Mouse (Mus musculus): ENCODE data around the gene Large1. TPM values are rescaled to one million over a fixed set of nuclear protein-coding genes. Genes with fewer than 3 reads are reported as not detected.

The Large1 gene
- polyA plus RNA-seq, 1 experiment from 2014 or later = 8.2 TPM

- Histone ChIP-seq H3K4me3 (no peak overlapping the region), H3K36me3 (no peaks in the 10 kb centered on the region), H3K27ac (ENCODE audit: poor library complexity, severe bottlenecking) (no peak overlapping the region), H3K27me3 (replicated peaks) (no peaks in the 10 kb centered on the region), H3K4me2 (no peak overlapping the region), H3K9ac (no peak overlapping the region), H3K9me3 (replicated peaks) (no peaks in the 10 kb centered on the region), H3K4me1 (replicated peaks) (no peaks in the 10 kb centered on the region)
- ATAC-seq (ENCODE audit: insufficient number of reproducible peaks, low FRiP score) = no peak
- WGBS = 91% methylated on average over 6 of the region's 6 CpGs
These were observed 451.7 kb downstream of the Large1 start for GRCm38 (mm10) chr8:72901591-72901990.

- Histone ChIP-seq H3K4me2 (no peak overlapping the region), H3K9ac (no peak overlapping the region), H3K9me3 (replicated peaks) (no peaks in the 10 kb centered on the region), H3K27ac (ENCODE audit: poor library complexity, severe bottlenecking) (no peak overlapping the region), H3K27me3 (replicated peaks) (no peaks in the 10 kb centered on the region), H3K4me1 (replicated peaks) (no peaks in the 10 kb centered on the region), H3K4me3 (no peak overlapping the region), H3K36me3 (no peaks in the 10 kb centered on the region)
- WGBS = 78% methylated on average over 3 of the region's 3 CpGs
- ATAC-seq (ENCODE audit: insufficient number of reproducible peaks, low FRiP score) = no peak
These were observed 454.0 kb downstream of the Large1 start for GRCm38 (mm10) chr8:72899321-72899720.

DNA sequence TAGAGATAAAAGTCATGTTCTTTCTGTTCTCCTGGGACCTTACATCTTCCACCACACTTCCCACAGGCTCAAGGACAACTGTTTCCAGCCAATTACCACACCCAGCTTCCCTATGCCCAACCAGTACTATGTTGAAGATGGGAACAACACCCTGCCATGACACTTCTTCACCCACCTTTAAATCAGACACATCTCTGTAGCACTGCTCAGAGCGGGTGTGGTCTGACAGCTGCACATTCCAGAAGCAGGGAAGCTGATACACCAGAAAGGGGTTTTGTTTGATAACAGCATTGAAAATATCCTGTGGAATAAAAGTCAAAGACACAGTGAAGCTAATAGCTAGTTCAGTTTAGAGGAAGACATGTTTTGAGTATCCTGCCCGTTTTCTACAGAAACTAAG lies 470.3 kb downstream of the Large1 start:
- no peak overlapping the region for H3K9ac ChIP-seq
- H3K27me3 ChIP-seq (replicated peaks) = no peaks in the 10 kb centered on the region
- ATAC-seq (ENCODE audit: insufficient number of reproducible peaks, low FRiP score) = no peak
- H3K9me3 ChIP-seq (replicated peaks) = no peaks in the 10 kb centered on the region
- no peak overlapping the region for H3K27ac ChIP-seq (ENCODE audit: poor library complexity, severe bottlenecking)
- peaks cover 15% of the 10 kb centered on the region for H3K36me3 ChIP-seq
- WGBS = 79% methylated on average over 2 of the region's 2 CpGs
- no peaks in the 10 kb centered on the region for H3K4me1 ChIP-seq (replicated peaks)
- no peak overlapping the region for H3K4me3 ChIP-seq
- H3K4me2 ChIP-seq = no peak overlapping the region

DNA sequence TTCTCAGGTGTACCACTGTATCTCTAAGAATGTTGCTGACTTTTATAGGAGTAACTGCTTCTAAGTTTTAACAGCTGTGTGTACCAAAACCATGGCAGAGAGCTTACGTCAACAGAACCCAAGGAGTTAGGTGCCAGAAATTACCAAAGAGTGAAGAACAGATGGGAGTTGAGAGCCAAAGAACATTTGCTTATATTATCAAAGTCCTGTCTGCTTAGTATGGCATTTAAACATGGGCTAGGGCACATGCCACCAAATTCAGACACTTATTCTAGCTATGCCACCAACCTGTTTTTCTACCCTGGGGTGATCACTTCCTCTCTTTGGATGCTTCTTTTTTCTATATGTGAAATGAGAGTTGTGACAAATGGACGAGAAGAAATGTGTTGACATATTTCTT lies 479.9 kb downstream of the Large1 start:
- ATAC-seq (ENCODE audit: insufficient number of reproducible peaks, low FRiP score) = no peak
- no peaks in the 10 kb centered on the region for H3K27me3 ChIP-seq (replicated peaks)
- 87% methylated on average over 2 of the region's 2 CpGs for WGBS
- H3K27ac ChIP-seq (ENCODE audit: poor library complexity, severe bottlenecking) = no peak overlapping the region
- H3K4me3 ChIP-seq = no peak overlapping the region
- no peaks in the 10 kb centered on the region for H3K4me1 ChIP-seq (replicated peaks)
- no peak overlapping the region for H3K4me2 ChIP-seq
- H3K9ac ChIP-seq = no peak overlapping the region
- H3K9me3 ChIP-seq (replicated peaks) = peaks cover 7% of the 10 kb centered on the region; the same call in 1 of the 2 replicates
- H3K36me3 ChIP-seq = peaks cover 6% of the 10 kb centered on the region; the same call in 1 of the 2 replicates

DNA sequence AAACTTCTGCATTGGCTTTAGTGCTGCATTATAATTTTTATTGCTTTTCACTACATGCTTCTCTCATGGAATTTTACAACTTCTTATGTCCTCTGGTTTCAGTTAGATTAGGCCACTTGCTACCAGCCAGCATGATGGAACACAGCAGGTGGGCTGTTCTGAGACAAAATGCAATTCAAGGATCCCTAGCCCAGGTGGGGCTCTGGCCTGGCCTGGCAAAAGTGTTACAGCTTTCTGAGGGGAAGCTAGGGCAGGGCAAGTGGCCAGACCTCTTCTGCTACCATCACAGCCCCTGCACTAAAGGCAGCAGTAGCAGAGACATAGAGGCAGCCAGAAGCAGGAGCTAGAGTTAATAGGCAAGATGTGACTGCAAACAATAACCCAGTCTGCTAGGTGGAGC lies 506.5 kb downstream of the Large1 start:
- no peak for ATAC-seq (ENCODE audit: insufficient number of reproducible peaks, low FRiP score)
- no peak overlapping the region for H3K4me3 ChIP-seq
- no peaks in the 10 kb centered on the region for H3K4me1 ChIP-seq (replicated peaks)
- H3K27me3 ChIP-seq (replicated peaks) = no peaks in the 10 kb centered on the region
- peaks cover 12% of the 10 kb centered on the region for H3K36me3 ChIP-seq
- no peaks in the 10 kb centered on the region for H3K9me3 ChIP-seq (replicated peaks)
- no peak overlapping the region for H3K4me2 ChIP-seq
- no peak overlapping the region for H3K9ac ChIP-seq
- no peak overlapping the region for H3K27ac ChIP-seq (ENCODE audit: poor library complexity, severe bottlenecking)

DNA sequence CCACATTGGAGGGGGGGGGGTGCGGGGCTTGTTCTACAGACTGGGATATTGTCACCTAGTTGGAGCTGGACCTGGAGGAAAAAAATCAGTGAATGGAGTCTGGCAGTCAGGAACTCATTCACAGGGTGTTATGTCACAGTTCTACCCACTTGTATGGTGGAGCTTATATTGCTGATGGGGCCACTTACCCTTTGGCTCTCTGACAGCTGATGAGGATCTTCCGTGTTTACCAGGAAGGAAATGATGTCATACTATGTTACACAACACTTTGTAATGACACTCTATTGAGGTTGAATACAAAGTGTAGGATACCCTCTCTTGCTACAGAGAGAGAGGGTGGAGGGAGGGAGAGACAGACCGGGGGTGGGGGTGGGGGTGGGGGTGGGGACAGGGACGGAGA lies 517.5 kb downstream of the Large1 start:
- ATAC-seq (ENCODE audit: insufficient number of reproducible peaks, low FRiP score) = no peak
- Histone ChIP-seq H3K27me3 (replicated peaks) (no peaks in the 10 kb centered on the region), H3K36me3 (no peaks in the 10 kb centered on the region), H3K27ac (ENCODE audit: poor library complexity, severe bottlenecking) (no peak overlapping the region), H3K9me3 (replicated peaks) (no peaks in the 10 kb centered on the region), H3K9ac (no peak overlapping the region), H3K4me1 (replicated peaks) (0 out of 2 replicates have a peak, but pooled peaks cover 5% of the 10 kb centered on the region), H3K4me3 (no peak overlapping the region), H3K4me2 (no peak overlapping the region)
- WGBS = 72% methylated on average over 4 of the region's 4 CpGs

DNA sequence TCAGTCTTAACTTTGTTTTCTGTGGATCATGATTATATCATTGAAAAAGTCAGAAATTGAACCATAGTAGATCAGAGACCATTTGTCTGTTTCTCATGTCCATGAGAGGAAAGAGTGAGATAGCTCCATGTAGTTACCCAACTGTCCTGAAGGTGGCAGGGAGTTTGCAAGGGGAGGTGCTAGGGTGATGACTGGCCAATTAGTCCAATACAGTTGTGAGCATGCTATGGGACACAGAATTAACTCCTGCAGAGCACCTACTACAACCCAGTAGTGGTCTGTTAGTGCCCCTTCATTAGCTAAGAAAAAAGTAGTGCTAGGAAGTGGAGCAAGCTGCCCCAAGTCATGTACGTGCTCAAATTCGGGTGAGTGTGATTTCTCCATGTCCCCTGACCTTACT lies 520.2 kb downstream of the Large1 start:
- Histone ChIP-seq H3K36me3 (no peaks in the 10 kb centered on the region), H3K4me1 (replicated peaks) (0 out of 2 replicates have a peak, but pooled peaks cover 5% of the 10 kb centered on the region), H3K9me3 (replicated peaks) (no peaks in the 10 kb centered on the region), H3K4me3 (no peak overlapping the region), H3K27me3 (replicated peaks) (no peaks in the 10 kb centered on the region), H3K27ac (ENCODE audit: poor library complexity, severe bottlenecking) (no peak overlapping the region), H3K9ac (no peak overlapping the region), H3K4me2 (no peak overlapping the region)
- no peak for ATAC-seq (ENCODE audit: insufficient number of reproducible peaks, low FRiP score)
- WGBS = 77% methylated on average over 2 of the region's 2 CpGs

DNA sequence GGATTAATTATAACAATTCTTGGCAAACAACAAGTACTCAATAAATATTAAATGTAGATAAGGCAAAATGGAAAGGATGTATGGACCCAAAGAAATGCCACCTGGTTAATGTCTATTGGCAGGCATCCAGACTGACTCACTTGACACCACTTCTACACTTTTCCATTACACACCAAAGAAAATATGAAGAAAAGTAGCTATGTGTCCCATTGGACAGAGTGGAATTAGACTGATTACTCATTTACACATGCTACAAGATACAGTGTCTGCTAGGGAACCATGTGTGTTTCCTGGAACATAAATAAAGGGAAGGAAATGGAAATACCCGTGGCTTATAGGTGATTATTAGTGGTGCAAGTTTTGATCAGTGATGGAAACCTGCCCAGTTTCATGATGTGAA lies 521.0 kb downstream of the Large1 start:
- no peak for ATAC-seq (ENCODE audit: insufficient number of reproducible peaks, low FRiP score)
- no peak overlapping the region for H3K4me3 ChIP-seq
- no peaks in the 10 kb centered on the region for H3K27me3 ChIP-seq (replicated peaks)
- no peak overlapping the region for H3K9ac ChIP-seq
- 0 out of 2 replicates have a peak, but pooled peaks cover 5% of the 10 kb centered on the region for H3K4me1 ChIP-seq (replicated peaks)
- H3K9me3 ChIP-seq (replicated peaks) = no peaks in the 10 kb centered on the region
- WGBS = 51% methylated on average over 1 of the region's 1 CpGs
- H3K27ac ChIP-seq (ENCODE audit: poor library complexity, severe bottlenecking) = no peak overlapping the region
- no peak overlapping the region for H3K4me2 ChIP-seq
- H3K36me3 ChIP-seq = no peaks in the 10 kb centered on the region

DNA sequence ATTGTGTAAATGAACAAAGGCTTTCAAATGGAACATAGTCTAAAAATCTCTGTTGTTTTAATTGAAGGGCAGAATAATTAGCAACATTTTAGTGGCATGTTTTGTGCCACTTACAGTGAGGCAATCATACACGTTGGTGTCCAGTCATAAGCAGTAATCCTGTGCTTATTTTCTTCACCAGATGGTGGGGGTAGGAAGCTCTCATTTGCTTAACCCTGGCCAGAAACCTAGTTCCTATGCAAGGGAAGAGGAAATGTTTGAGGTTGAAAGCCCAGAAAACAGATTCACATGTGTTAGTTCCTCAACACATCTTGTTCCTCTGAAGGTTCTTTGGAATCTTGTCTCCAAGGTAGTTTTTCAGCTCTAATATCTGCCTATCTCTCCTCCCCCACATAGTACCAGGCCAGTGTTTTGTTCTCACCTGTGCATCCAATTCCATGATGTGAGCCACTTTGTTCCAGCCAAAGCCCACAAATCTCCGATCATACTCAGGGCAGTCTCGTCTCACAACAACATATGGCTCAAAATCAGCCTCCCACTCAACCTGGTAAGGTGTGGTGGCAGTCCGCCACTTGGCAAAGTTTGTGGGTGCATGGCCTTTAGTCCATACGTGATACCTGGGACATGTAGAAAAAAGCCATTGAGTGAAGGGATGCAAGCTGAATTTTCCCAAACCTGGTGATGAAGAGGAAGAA lies 535.5 kb downstream of the Large1 start:
- no peak for ATAC-seq (ENCODE audit: insufficient number of reproducible peaks, low FRiP score)

GRCm38 (mm10) chr8:72816679-72817078 lies 536.7 kb downstream of the Large1 start:
- Histone ChIP-seq H3K9ac (no peak overlapping the region), H3K36me3 (peaks cover 19% of the 10 kb centered on the region), H3K4me2 (no peak overlapping the region), H3K4me3 (no peak overlapping the region), H3K4me1 (replicated peaks) (no peaks in the 10 kb centered on the region), H3K27me3 (replicated peaks) (no peaks in the 10 kb centered on the region), H3K27ac (ENCODE audit: poor library complexity, severe bottlenecking) (no peak overlapping the region), H3K9me3 (replicated peaks) (no peaks in the 10 kb centered on the region)
- no peak for ATAC-seq (ENCODE audit: insufficient number of reproducible peaks, low FRiP score)

More for the DNA sequence above, 535.5 kb downstream of the Large1 start:
- Histone ChIP-seq H3K4me2 (no peak overlapping the region), H3K27me3 (replicated peaks) (no peaks in the 10 kb centered on the region), H3K27ac (ENCODE audit: poor library complexity, severe bottlenecking) (no peak overlapping the region), H3K36me3 (peaks cover 19% of the 10 kb centered on the region), H3K9ac (no peak overlapping the region), H3K4me3 (no peak overlapping the region), H3K4me1 (replicated peaks) (no peaks in the 10 kb centered on the region), H3K9me3 (replicated peaks) (no peaks in the 10 kb centered on the region)
- WGBS = 80% methylated on average over 5 of the region's 5 CpGs

DNA sequence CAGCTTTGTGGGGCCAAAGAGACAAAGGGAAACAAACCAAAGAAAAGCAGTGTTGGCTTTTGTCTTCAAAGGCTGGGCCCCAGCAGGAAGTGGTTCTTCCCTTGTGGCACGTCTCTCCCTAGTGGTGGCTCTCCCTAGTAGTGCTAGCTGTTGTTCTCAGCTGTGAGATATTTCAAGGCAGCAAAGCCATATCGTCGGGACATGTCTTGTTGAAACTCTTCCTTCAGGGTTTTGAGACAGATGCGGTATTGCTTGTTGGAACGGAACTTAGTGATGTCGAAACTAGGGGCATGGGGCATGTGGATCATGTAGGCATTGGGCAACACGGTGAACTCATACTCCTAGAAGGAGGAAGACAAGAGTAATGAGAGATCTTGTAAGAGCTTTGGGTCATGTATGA lies 537.7 kb downstream of the Large1 start:
- Histone ChIP-seq H3K4me1 (replicated peaks) (no peaks in the 10 kb centered on the region), H3K4me2 (no peak overlapping the region), H3K27ac (ENCODE audit: poor library complexity, severe bottlenecking) (no peak overlapping the region), H3K9me3 (replicated peaks) (no peaks in the 10 kb centered on the region), H3K36me3 (peaks cover 19% of the 10 kb centered on the region), H3K27me3 (replicated peaks) (no peaks in the 10 kb centered on the region), H3K9ac (no peak overlapping the region), H3K4me3 (no peak overlapping the region)
- 77% methylated on average over 7 of the region's 7 CpGs for WGBS
- no peak for ATAC-seq (ENCODE audit: insufficient number of reproducible peaks, low FRiP score)

DNA sequence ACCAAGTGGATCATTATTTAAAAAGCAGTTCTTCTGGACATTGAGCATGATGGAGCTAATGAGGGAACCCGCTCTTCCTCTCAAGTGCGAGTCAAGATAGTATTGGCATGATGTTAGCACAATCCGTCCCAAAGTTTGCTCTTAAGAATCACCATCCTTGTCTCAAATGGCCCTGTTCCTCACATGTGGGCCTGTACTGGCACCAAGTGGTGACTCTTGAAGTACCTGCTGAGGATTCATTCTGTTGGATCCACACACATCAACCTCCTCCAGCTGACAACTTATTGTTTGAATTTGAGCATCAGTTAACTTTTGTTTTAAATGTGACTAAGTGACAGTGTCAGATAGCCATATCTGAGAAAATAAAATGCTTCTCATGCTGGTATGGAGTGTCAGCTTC lies 540.6 kb downstream of the Large1 start:
- peaks cover 16% of the 10 kb centered on the region for H3K36me3 ChIP-seq
- H3K4me2 ChIP-seq = no peak overlapping the region
- no peaks in the 10 kb centered on the region for H3K27me3 ChIP-seq (replicated peaks)
- WGBS = 88% methylated on average over 3 of the region's 3 CpGs
- no peak overlapping the region for H3K9ac ChIP-seq
- 0 out of 2 replicates have a peak, but pooled peaks cover 3% of the 10 kb centered on the region for H3K9me3 ChIP-seq (replicated peaks)
- H3K4me1 ChIP-seq (replicated peaks) = no peaks in the 10 kb centered on the region
- no peak for ATAC-seq (ENCODE audit: insufficient number of reproducible peaks, low FRiP score)
- no peak overlapping the region for H3K27ac ChIP-seq (ENCODE audit: poor library complexity, severe bottlenecking)
- H3K4me3 ChIP-seq = no peak overlapping the region

All from heart, embryonic 12.5 days (tissue).